Mouse (Mus musculus): ENCODE measurements at regions not wholly inside any gene's neighbourhood (a gene's known extent, or its start where the extent isn't known, plus 50 kb on each side); places are given as distances from the start of the nearest gene placed in this dataset.

DNA sequence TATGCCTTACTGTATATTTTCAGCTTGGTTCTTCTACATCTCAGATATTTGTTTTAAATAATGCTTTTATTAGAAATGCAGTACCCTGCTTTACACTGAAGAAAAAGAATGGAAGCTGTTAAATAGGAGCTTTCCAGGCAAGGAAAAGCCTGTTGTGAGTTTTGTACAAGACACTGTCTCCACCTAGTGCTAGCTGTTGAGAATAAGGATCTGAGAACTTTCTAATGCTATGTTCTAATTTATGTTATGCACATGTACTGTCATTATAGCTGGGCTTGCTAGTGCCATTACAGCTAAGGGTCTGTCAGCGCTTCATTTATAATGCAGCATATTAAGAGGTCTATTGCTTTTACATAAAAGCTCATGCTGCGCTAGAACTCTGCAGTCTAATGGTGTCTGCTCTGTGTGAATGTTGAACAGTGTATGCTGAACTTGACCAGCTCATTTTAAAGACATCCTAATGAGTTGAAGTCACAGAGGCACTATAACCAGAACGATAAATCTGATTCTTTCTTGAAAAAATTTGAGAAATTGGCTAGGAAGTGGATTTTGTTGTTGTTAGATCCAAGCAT is 315.4 kb upstream of the Dnajc24 start:
- no peak for DNase-seq

DNA sequence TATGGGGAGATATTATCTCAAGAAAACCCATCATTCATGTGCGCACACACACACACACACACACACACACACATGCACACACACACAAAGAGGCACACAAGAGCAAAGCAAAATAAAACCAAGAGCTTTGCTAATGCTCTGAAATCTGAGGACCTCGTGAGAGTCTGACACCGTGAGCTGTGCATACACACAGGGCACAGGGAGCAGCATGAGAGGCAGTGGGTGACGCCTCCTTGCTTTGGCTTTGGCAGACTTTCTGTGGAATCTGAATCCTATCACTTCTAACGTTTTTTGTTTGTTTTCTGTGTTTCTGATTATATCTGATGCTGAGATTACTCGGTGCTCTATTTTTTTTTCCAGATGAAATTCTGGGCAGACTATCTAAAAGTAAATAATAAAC is 343.4 kb upstream of the Dnajc24 start:
- DNase-seq, result no peak

DNA sequence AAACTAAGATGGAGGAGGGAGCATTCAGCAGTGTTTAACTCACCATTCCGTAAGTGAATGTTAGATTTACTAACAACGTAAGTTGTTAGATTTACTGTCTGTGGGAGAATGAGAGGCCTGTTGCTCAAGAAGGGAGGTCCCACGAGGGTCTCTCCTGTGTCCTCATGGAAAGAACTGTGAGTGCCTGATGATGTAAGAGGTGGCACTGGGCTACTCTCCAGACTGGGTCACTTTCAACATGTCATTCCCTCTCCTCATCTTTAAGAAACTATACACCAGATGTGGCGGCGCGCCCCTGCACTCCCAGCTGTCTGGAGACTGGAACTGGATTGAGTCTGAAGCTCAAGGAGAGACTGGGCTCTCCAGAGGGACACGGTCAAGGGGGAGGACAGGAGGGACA is 343.9 kb upstream of the Dnajc24 start:
- no peak for DNase-seq

DNA sequence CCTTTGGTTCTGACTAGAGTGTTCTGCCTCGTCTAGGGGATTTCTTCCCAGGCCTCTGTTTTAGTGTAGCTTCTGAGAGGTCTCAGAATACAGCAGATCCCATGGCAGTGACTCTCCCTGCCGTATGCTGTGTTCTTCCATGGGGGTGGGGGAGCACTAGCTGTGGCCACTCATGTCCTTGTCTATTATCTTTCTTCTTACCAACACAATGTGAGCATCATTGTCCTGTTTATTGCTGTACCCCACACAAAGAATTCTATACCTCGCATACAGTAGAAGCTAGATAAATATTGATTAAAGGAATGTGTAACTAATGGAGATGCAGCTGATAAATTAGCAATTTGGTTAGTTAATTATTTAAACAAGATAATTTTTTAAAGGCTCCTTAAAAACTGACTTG is 337.5 kb upstream of the Mpped2 start:
- DNase-seq, result no peak

DNA sequence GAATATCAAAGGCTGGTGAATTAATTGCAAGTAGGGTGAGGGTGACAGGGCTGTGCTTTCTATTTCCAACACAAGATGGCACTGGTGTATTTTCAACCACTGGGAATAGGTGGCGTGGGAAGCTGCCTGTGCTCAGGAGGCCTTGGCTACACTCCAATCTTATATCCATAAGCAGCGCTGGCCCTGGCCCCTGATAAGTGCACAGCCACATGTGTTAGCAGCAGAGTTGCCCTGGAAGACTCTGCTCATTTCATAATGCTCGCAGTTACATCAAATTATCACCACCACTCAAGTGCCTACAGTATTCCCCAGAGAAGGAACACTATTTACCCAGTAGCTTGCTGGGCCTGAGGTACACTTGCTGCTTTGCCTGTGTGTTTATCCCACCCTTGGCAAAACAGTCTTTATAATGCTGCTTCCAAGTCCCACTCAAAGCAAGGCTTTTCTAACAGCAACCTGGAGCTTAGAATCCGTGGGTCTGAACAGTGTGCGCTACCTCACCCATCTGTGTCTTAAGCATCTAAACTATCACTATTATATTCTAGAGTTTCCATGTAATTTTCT is 337.0 kb upstream of the Mpped2 start:
- DNase-seq, result peak; percentile 61

DNA sequence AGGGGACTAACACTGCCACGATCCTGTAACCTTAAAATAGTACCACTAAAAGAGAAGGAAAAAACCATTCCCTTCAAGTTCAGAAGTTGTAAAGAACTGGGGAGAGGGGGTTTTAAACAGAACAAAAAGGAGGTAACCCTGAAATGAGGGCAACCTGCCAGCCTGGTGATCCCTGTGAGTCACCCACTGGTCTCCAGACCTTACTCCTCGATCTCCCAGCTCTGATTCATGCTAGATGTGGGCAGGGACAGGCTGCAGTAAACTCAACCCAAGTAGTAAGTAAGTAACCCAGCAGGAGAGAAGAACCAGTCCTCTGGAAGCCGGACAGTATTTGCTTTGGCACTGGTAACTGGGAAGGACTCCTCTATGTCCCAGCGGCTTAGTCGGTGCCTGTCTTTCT is 324.4 kb upstream of the Mpped2 start:
- DNase-seq, result no peak

DNA sequence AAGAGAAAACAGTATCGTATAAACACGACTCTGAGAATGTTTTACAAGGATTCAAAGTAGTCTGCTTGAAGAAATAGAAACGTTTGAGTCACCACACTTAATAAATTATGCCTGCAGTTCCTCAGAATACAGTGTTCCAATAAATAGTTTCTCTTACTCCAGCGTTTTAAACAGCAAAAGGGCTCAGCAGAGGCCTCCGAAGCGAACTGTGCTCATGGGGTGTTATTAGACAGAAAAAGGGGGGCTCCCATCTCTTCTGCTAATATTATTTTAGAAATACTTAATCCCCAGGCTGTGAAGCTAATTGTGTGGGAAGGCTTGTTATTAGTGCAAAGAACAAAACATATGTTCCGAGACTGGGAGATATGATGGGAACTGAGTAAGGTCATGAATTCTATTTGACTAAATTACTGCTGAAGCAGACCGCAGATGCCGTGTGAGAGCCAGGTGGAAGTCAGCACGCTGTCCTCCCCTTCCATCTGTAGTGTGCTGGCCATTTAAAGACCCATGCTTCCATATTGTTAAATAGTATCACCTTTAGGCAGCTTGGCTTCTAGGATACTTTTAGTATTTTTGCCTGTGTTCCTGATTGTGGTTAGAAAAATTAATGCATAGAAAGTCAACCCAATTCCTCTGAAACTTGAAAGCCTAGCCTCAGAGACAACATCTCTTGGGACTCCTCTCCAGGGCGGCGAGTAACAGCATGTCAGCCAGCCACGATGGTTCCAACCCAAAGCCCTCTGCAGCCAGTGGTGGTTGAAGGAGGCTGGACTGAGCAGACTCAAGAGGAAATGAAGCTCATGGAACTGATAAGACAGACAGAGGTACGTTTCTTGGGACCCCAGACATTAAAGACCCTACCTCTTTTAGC is 309.4 kb upstream of the Mpped2 start:
- no peak for DNase-seq

DNA sequence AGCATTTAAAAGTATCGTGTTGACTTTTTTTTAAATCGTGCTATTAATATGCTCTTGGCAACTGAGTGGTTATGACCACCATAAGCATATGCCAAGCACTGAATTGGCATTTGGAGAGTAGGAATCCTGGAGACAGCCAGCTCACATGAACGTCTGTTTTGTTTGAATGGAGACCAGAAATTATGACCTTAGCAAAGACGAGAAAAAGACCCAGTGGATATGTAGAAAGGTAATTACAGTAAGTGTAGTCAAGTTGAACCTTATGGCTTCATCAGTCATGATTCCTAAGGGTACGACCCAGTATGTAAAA is 308.8 kb upstream of the Mpped2 start:
- no peak for DNase-seq

DNA sequence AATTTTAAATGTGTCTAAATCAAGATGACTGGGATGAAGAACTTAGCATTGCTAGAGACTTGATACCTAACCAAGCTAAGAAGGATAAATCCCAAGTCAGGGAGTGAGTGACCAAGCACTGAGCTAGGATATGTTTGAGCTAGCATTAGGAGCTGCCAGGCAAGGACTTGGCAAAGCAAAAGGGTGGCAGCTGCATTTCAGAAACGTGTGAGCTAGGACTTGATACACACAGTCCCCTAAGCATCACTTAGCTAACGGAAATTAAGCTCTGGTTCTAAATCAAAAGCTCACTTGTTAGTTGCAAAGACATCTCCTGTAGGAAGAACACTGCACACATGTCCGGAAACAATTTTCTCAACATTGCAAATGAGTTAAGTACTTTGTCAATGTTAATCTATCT is 308.2 kb upstream of the Mpped2 start:
- peak; percentile 33 for DNase-seq

DNA sequence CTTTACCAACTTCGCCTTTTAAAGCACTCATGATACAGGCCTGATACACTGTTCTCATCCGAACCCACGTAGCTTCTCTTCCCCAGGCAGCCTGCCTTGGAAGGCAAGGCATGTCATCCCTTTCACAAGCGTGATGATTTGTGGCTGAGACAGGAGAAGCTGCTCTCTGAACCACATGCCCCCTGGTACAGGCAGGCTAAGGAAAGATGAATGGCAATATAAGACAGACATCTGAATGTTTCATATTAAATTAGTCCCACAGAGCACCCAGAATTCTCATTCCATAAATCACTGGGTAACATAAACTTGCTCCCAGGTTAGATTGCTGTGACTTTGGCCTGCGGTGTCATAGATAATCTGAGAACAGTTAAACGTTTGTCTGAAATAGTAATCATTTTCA is 280.9 kb upstream of the Mpped2 start:
- no peak for DNase-seq

DNA sequence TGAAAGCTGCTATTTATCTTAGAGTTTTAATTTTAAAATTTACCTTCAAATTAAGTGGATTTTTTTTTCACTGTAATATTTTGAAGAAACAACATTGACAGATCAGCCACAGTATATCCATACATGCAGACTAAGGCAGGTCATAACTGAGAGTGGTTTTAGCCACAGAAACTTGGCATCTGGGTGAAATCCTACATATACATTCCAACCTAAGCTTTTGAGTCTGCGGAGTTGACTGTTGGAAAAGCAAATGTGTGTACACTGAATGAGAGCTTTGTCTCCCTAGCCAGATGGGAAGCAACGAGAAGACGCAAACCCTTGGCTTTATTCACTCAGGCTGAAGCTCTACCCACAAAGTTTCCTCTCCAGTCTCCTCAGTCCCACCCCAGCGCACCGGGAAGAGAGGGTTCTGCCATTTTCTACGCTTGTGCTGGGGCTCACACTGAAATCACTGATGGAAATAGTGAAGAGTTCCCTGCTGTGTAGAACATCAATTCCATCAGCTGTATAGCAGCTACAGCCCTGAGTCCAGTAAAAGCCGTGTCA is 277.5 kb upstream of the Mpped2 start:
- no peak for DNase-seq

DNA sequence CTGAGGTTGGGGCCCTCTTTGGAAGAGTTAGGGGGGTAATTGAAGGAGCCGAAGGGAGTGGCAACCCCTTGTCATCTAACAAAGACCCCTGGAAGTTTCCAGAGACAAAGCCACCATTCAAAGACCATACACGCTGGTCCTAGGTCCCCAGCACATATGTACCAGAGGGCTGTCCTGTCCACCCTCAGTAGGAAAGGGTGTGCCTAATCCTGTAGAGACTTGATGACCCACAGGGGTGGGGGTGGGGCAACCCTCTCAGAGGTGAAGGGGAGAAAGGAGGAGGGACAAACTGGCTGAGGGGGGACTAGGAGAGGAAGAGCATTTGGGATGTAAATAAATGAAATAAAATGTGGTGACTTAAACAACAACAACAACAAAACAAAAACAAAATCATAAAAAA is 274.9 kb upstream of the Mpped2 start:
- DNase-seq, result no peak

DNA sequence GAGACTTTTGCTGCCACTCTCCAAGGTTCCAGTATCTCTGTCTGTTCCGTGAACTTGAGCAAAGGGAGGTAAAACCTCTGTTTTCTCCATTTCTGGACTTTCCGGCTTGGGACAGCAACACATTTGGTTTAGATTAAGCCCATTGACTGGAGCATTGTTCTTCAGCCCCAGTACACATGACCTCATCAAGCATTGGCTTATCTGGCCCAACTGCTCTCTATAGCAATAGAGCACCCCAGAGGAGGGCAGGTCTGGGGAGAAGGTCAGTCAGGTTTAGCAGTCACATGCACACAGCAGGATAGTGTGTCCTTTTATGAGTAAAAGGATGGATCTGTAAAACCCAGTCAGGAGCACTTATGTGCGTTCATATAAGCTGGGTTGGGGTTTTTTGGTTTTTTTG is 268.1 kb upstream of the Mpped2 start:
- no peak for DNase-seq

DNA sequence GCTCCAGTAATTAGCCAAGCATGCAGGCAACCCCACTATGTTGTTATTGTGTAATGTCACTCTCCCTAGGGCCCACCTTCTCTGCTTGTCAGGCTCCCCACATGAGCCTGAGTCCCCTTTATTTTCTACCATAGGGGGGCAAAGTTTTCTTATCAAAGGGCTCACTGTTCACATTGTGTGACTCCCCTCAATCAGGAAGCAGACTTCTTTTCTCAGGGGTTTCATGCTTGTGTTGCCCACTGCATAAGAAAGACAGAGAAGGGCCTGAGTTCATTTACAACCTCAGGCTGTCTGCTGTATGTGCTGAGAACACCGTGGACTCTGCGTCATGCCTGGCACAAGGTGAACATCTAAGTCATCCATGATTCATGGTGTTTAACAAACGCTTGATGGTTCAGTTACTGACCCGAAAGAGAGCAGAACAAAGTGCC is 267.6 kb upstream of the Mpped2 start:
- DNase-seq, result no peak

DNA sequence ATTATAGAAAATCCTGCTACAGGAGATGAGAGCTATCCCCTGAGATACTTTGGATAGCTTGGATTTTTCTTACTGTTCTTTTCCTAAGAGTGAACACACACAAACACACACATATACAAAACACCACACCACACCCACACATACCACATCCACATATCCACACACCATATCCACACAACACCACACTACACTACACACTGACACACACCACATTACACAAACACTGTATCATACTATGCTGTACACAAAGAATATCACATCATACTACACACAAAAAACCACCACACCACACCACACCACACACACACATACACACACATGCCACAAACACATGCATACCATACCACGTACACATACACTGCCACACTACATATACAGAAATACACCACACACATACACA is 267.1 kb upstream of the Mpped2 start:
- DNase-seq, result no peak

DNA sequence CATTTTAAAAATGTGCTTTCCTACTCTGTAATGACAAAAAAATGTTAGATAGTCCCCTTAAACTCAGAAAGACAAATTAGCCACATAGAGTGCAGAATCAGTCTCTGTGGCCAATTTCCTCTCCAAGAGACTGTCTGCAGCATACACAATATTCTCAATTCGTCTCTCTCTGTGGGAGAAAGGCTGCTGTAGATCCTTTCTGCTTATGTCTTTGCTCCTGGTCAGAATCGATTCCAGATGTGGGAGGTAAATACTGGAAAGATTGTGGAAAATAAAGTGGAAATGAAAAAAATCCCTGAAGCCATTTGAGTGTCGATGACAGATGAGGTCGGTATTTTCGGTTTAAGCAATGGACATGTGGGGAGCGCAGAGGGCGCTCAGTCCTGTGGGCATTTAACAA is 265.8 kb upstream of the Mpped2 start:
- no peak for DNase-seq

DNA sequence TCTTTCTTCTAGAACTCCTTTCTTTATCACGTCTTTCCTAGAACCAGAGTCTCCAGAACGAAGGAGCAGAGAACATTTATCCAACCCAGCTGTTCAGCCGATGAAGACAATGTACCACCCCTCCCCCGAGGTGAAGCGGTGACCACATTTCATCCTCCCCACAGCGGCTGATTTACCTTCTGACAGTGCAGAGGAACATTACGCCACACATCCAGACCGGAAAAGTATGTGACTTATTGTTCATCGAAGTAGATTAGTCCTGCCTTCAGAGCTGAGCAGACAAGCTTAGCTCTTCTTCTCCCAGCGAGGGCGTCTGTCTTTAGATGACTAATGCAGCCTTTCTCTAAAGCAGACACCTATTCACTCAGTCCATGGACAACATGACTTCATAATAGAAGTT is 264.2 kb upstream of the Mpped2 start:
- no peak for DNase-seq

DNA sequence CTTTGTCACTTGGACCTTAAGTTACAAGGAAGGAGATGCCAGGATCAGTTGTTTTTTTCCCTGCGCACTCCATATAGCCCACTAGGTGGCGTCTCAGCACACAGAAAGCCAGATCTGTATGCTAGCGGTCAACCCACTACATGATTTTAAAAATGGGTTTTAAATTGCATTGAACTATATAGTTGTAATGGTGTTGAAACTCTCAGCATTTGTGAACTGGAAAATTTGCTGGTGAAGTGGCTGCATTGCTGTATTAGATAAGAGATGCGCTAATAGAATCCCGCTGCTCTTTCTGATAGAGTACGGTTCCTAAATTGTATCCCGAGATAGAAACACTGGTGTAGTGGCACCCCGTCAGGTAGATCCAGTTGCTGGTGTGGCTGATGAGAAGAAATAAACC is 261.9 kb upstream of the Mpped2 start:
- peak; percentile 42 for DNase-seq

DNA sequence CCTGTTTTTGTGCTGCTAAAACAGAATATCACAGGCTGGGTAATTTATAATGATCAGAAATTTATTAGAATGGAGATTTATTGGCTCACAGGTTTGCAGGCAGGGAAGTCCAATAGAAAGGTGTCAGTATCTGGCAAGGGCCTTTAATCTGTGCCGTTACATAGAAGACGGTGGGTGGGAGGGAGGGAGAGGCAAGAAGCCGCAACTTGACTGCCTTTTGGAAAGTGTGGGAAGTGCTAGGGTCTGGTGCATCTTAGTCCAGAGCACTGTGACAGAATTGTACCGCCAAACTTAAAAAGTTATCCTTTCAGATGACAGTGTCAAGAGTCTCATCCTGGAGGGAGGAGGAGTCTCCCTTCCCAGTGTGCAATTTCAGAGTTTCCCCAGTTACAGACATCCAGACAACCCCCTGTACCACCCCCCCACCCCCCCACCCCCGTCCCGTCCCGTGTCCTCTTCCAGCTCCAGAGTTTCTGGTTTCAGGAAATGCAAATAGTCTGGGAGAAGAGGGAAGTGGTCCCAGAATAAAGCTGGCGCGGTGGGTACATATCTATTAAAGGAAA is 261.4 kb upstream of the Mpped2 start:
- DNase-seq, result no peak

DNA sequence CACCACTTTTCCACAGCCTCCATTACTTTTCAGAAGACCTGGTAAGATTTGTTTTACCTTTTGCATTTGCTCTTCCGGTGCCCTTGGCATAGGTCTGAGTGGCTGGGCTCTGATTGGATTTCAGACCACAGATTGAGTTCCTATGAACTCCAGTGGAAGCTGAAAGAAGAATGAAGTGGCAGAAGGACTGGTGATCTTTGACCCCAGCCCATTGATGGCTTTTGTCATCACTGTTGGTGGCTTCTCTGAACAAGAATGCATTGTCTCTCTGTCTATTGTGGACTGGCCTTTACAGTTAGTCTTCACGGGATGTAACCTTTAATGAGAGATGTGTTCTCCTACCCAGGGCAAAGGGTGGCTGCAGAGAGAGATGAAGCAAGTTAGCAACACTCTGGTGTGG is 256.9 kb upstream of the Mpped2 start:
- DNase-seq, result no peak

DNA sequence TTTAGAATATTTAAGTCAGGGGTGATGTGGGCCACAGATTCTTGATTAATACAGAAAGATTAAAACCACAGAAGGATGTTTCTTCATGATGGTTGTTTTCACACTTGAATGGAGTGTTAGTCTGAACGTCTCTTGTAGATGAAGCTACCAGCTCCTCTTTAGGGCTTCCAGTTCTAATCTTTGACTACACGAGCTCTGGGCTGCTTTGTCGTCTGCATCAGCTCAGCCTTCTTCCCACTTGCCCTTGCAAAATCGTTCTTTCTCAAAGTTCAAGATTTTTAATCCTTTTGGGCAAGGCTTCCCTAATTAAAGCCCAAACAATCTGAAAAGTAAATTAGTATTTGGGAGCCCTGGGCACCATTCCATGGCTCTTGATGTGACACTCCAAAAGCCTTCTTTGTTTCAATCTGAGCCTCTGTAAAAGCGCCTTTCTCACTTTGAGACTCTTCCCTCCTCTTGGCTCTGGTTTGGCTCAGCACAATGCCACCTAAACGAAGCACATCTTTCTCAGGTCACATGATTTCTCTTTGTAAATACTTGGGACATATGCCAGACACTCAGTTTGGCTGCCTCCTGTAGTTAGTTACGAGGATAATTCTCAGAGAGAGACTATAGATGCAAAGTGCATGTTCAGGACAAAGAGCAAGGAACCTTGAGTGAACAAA is 238.6 kb upstream of the Mpped2 start:
- DNase-seq, result peak; percentile 13

DNA sequence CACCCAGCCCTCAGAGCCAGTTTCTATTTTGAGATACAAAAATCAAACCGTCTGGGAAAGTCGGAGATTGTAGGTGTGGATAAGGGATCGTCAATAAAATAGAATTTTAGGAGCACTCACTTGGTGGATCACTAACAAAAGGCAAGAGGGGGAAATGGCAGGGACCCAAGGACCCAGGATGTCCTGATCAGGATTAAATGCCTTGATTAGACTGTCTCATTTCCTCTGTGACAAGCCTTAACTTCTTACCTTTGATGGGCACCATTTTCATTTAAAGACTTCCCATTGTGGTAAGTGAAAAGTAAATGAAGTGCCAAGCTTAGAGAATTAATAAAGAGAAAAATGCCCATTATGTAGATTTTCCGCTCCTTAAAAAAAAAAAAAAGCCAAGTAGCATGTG is 238.0 kb upstream of the Mpped2 start:
- DNase-seq, result no peak

DNA sequence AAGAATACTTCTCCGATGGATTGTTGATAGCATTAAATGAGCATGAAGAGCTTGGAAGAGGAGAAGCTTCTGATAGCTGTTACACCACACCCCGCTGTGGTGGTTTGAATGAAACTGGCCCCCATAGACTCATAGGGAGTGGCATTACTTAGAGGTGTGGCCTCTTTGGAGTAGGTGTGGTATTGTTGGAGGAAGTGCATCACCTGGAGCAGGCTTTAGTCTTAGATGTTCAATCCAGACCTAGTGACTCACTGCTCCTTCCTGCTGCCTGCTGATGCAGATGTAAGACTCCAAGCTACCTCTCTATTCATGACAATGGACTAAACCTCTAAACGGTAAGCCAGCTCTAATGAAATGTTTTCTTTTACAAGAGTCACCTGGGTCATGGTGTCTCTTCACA is 237.1 kb upstream of the Mpped2 start:
- DNase-seq, result no peak

DNA sequence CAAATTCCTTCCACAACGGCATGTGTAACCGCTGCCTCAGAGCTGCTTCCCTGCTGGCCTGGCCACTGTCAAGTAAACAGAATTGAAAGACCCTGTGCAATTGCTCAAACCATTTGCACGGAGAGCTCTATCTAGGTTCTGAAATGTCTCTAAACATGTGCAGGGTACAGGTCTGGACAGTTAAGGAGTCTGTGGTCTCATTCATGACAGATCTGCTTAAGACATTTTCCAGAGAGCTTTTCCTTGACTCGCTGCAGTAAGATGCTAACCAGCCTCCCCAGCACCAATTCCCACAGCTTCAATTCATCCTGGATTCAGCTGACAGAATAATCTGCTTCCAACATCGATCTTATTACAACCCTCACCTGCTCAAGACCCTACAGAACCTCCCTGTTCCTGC is 235.1 kb upstream of the Mpped2 start:
- DNase-seq, result no peak

Data from layer of hippocampus, adult 9-11 months (tissue).